Mouse (Mus musculus) inflammation-experienced regulatory T-cells, adult 6 months (primary cell): ENCODE measurements around the gene Lefty2. TPM values are rescaled to one million over a fixed set of nuclear protein-coding genes. Genes with fewer than 3 reads are reported as not detected.
"Not testable (repeated sequence)": the region's sequence is repeated elsewhere in the genome, so short reads cannot be mapped to it uniquely, and the experiment has no call there.

Experiments
- ATAC-seq: one replicate; pipeline ENCODE4 v1.8.0; 2017
- polyA plus RNA-seq, 3 experiments: library from polyadenylated mRNA; unstranded; fragments of 100-300 nt; shearing (Covaris generic); gene quantifications; one replicate each; pipeline ENCODE4 v1.2.1; 2017

Gene Lefty2
- polyA plus RNA-seq, 3 experiments from 2014 or later = not detected

GRCm38 (mm10) chr1:180936610-180937398, 43.9 kb downstream of the Lefty2 start:
- not testable (repeated sequence) for ATAC-seq

GRCm38 (mm10) chr1:180937631-180938030, 44.7 kb downstream of the Lefty2 start:
- not testable (repeated sequence) for ATAC-seq

GRCm38 (mm10) chr1:180938781-180939180, 45.9 kb downstream of the Lefty2 start:
- not testable (repeated sequence) for ATAC-seq

- ATAC-seq = no peak
Observed at GRCm38 (mm10) chr1:180940776-180941460, 48.0 kb downstream of the Lefty2 start.

GRCm38 (mm10) chr1:180941726-180942125, 48.8 kb downstream of the Lefty2 start:
- no peak for ATAC-seq

GRCm38 (mm10) chr1:180942166-180943031, 49.5 kb downstream of the Lefty2 start, which contains the start of gene Tmem63a:
TSS of gene Tmem63a (plus strand) at chr1:180942344.
- ATAC-seq = peak; percentile 67

- ATAC-seq = peak; percentile 53
Observed at GRCm38 (mm10) chr1:180943032-180943644, 50.2 kb downstream of the Lefty2 start.

GRCm38 (mm10) chr1:180943896-180944295, 51.0 kb downstream of the Lefty2 start:
- ATAC-seq = no peak

GRCm38 (mm10) chr1:180944553-180944952, 51.6 kb downstream of the Lefty2 start:
- ATAC-seq = no peak

- ATAC-seq = no peak
Observed at GRCm38 (mm10) chr1:180945001-180945980, 52.4 kb downstream of the Lefty2 start.

- no peak for ATAC-seq
Observed at GRCm38 (mm10) chr1:180946448-180946847, 53.5 kb downstream of the Lefty2 start.

Other genes with a start within 250 kb of the Lefty2 start
- under 1 TPM in 2 of 3 experiments, not detected in 1; 0.15 to 0.20 TPM for gene Mixl1, start 196.1 kb upstream of the Lefty2 start, polyA plus RNA-seq
- gene Acbd3, start 167.1 kb upstream of the Lefty2 start, polyA plus RNA-seq = 10 to 100 TPM; 10.9 to 14.4 (median 14.0) TPM
- 100 to 1,000 TPM; 553 to 843 (median 762) TPM for gene H3f3a, start 79.2 kb upstream of the Lefty2 start, polyA plus RNA-seq
- gene Sde2, start 42.0 kb upstream of the Lefty2 start, polyA plus RNA-seq = 10 to 100 TPM; 33.8 to 42.9 (median 37.5) TPM
- 10 to 100 TPM; 39.9 to 46.0 (median 44.5) TPM for gene Pycr2, start 11.2 kb downstream of the Lefty2 start, polyA plus RNA-seq
- gene Lefty1, start 41.9 kb downstream of the Lefty2 start, polyA plus RNA-seq = not detected
- 10 to 100 TPM; 12.8 to 18.6 (median 14.0) TPM for gene Tmem63a, start 49.2 kb downstream of the Lefty2 start, polyA plus RNA-seq
- gene Ephx1, start 127.8 kb downstream of the Lefty2 start, polyA plus RNA-seq = 100 to 1,000 TPM in 2 of 3 experiments, 10 to 100 TPM in 1; 40.9 to 267 (median 215) TPM
- not detected for gene 9130409I23Rik, start 158.1 kb downstream of the Lefty2 start, polyA plus RNA-seq